Mouse (Mus musculus): ENCODE data around the gene Slc1a7.

The Slc1a7 gene

GRCm38 (mm10) chr4:107967966-107968682 lies at the start of gene Slc1a7:
Gene Slc1a7 (plus strand): TSS chr4:107968332.
- no peak for DNase-seq (ENCODE audit: low spot score in 2 of 2)

- DNase-seq (ENCODE audit: low spot score in 2 of 2), result no peak
Measured at GRCm38 (mm10) chr4:107920336-107920735, 47.8 kb upstream of the Slc1a7 start.

DNA sequence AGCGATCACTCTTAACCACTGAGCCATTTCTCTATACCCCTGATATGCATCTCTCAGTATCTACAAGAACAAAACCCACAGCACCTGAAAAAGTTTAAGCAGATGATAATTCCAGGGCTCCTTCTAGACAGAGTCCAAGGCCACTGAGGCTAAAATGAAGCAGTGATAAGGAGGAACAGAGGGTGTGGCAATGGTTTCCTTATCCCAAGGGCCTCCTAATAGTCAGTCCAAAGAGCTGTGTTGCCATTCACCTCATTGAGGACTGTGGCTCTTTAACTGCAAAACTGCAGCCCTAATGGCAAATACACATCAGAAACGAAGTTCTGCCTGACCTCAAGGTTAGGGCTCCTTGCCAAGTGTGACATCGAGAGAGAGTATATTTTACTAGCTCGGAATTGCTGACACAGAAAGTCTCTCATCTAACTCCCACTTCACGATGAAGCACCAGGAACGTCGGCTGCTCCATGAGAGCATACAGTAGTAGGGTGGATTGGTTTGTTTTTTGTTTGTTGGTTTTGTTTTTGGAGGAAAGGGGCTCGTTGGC lies 46.9 kb upstream of the Slc1a7 start:
- no peak for DNase-seq (ENCODE audit: low spot score in 2 of 2)

DNA sequence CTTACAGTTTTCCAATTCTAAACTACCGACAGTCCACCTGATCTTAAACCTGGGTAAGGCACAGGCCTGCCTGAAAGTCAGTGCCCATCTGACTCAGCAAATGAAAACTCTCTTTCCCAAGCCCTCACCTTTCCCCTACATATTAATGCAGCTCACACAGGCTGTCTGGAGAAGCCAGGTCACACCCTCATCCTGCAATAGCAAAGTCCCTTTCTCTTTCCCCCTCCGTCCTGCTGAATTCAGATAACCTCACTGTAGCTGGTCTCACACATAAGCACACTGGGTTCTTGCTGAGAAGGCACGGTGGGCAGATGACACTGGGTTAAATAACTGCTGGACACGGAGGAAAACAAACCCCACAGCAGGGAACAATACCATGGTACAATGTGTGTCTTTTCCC lies 46.2 kb upstream of the Slc1a7 start:
- no peak for DNase-seq (ENCODE audit: low spot score in 2 of 2)

GRCm38 (mm10) chr4:107923145-107923802 lies 44.9 kb upstream of the Slc1a7 start, which contains the start of gene Cpt2:
Gene Cpt2 (minus strand): TSS chr4:107923610.
- peak; percentile 55 to 64 for DNase-seq (ENCODE audit: low spot score in 2 of 2)

DNA sequence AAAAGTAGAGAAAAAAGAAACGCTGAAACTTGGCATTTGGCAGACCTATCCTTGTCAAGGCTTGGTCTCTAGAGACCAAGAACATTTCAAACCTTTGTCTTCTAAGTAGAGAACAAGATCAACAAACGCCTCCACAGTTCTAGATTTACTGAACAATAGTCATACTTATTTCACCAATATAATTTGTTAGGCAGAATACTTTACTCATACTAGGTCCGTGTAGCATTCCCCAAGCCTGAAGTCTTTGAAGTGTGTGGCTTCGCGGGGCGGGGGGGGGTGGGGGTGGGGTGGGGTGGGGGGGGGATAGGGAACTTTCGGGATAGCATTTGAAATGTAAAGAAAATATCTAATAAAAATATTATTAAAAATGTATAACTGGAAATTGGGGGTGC lies 44.3 kb upstream of the Slc1a7 start:
- no peak for DNase-seq (ENCODE audit: low spot score in 2 of 2)

DNA sequence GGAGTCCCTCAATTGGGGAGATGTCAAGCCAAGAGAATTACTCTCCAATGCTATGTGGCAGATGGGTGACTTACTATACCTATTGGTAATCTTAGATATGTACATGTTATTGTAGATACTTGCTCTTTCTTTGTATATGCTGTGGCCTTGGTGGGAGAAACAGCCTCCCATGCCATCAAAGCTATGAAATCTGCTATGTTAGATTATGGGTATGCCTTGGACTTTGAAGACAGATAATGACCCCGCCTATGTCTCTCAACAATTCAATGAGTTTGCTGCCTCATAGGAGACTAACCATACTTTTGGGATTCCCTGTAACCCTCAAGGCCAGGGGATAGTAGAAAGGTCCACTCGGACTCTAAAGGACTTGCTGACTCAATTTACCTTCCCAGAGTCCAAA lies 39.9 kb upstream of the Slc1a7 start:
- no peak for DNase-seq (ENCODE audit: low spot score in 2 of 2)

GRCm38 (mm10) chr4:107928726-107929125 lies 39.4 kb upstream of the Slc1a7 start:
- DNase-seq (ENCODE audit: low spot score in 2 of 2), result no peak

DNA sequence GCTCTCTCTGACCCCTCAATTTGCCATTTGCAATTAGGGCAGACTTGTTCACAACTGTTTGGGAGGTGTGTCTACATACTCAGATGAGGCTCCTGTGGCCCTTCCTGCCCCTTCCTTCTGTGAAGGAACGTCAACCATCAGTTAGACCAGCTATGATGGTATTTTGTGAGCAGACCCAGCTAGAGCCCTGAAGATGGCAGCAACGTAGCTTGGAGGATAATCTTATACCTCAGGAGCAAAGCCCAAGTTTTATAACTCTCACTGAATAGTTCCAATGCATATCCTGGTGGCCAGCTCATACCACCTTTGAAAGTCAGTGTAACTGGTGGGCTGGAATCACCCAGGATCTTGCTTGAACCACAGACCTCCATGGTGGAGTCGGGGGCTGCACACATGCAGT lies 36.7 kb upstream of the Slc1a7 start:
- DNase-seq (ENCODE audit: low spot score in 2 of 2), result no peak

DNA sequence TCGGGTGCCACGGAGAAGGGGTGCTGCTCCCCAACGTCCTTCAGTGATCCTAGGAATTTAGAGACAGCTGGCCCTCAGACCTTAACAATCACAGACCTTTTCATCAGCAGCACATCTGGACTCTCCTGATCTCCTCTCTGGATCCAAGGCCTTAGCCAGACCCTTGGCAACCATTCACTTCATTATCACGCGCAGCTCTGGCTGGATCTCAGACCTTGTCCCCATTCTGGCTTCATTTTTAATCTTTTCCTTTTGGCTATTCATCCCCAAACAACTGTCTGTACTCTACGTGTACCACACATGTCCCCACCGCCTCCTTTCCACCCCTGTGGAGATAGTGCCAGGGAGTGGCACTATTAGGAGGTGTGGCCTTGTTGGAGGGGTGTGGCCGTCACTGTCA lies 34.9 kb upstream of the Slc1a7 start:
- no peak for DNase-seq (ENCODE audit: low spot score in 2 of 2)

DNA sequence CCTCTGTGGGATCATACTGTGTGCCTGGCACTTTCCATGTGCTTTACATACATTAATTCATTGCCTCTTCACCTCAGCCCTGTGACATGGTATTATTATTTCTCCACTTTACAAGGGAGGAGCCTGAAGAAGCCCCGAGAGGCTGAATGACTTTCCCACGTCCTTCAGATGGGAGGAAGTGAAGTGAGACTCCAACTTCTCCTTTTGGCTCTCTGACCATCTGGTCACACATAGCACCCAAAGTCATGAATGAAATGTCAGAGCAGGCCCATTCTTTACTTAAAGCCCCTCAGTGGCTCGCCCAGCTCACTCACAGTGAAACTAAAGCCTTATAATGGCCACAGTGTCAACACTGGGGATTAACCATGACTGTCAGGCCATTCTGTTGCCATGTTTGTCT lies 32.9 kb upstream of the Slc1a7 start:
- DNase-seq (ENCODE audit: low spot score in 2 of 2), result no peak

DNA sequence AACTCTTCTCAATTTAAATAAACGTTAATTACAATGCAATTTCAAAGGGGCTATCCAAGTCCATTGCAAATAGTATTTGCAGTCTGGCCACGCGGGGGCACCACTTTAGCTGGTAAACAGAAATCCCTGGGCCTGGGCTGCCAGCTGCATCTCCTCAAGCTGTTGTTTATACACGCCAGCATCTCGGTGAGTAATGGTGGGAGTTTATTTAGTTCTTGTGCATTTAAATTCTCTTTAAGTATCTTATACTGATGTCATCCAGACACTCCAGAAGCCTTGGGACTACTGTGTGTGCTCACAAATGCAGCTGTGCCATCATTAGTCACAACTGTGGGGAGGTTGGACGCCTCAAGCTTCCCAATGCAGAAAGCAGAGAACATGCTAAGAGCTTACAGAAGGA lies 30.8 kb upstream of the Slc1a7 start:
- peak; percentile 35 to 38 for DNase-seq (ENCODE audit: low spot score in 2 of 2)

DNA sequence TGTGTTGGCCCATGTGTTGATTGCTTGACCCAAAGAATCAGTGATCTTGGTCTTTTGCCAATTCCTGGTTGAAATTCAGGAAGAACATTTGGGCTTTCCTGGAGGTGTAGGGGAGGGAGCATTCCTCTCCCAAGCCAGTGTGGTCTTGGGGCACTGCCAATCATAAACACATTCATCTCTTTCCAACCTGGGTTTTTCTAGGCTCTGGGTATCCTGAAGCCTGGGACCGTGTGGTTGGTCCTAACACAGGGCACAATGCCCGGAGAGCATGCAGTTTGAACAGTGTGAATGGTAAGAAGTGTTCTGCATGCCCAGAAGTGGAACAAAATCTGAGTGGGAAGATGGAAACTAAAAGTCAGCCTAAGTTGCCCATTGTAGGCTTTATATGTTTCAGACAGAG lies 30.0 kb upstream of the Slc1a7 start:
- no peak for DNase-seq (ENCODE audit: low spot score in 2 of 2)

DNA sequence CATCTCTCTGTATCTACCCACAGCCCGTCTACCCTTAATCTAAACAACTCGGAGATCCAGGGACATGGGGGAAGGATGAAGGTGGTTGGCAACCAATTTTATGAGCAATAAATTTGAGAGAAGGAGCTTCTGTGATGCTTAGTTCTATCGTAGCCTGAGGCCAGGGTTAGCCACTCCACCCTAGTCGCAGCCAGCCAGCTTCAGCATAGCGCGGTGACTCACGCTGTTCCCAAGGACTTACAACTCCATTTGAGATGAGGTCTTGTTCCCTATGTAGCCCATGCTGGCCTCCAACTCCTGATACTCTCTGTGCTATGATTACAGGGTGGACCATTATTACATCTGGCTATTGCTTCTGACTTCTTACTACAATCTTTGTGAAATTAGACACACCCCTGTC lies 25.4 kb upstream of the Slc1a7 start:
- DNase-seq (ENCODE audit: low spot score in 2 of 2), result no peak

DNA sequence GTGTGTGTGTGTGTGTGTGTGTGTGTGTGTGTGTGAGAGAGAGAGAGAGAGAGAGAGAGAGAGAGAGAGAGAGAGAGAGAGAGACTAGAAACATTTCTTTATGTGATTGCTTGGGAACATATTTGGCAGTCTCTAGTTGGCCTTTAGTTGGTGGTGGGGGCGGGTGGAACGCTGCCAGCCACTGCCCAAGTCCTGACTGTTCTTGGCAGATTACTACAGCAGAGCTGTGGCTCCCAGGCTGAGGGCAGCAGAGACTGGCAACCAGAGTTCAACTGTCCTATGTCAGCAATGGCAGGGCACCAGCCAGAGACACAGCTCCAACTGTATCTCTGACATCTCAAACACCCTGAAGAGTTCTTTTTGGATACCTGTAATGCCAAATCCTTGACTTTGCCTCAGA lies 24.0 kb upstream of the Slc1a7 start:
- DNase-seq (ENCODE audit: low spot score in 2 of 2), result no peak

GRCm38 (mm10) chr4:107949918-107950317 lies 18.2 kb upstream of the Slc1a7 start:
- no peak for DNase-seq (ENCODE audit: low spot score in 2 of 2)

DNA sequence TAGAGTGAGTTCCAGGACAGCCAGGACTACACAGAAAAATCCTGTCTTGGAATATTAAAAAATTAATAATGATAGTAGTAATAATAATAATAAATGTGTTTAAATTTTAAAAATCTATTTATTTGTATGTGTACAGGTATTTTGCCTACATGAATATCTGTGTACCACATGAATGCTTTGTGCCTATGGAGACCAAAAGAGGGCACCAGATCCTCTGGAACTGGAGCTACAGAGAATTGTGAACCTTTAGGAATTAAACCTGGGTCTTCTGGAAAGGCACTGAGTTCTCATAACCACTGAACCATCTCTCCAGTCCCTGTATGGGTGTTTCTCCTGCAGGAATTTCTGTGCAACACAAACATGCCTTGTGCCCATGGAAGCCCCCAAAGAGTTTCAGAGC lies 15.3 kb upstream of the Slc1a7 start:
- no peak for DNase-seq (ENCODE audit: low spot score in 2 of 2)

GRCm38 (mm10) chr4:107955691-107956090 lies 12.4 kb upstream of the Slc1a7 start:
- DNase-seq (ENCODE audit: low spot score in 2 of 2), result no peak

DNA sequence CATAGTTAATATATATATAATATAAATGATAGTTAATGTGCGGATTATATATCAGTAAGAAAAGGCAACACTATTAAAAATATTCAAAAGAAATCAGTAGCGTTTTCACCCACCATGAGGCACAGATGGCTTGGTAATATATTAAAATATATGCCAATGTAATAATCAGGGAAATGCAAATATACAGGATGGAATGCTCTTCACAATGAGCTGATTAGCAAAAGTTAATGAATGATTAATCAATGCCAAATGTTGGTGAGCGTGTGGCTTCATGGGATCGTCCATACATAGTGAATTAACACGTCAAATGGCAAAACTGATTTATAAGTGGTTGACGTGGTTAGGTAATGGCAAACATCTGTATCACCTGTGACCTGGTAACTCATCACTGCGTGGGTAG lies 9.6 kb upstream of the Slc1a7 start:
- DNase-seq (ENCODE audit: low spot score in 2 of 2), result no peak

GRCm38 (mm10) chr4:107962044-107962732 lies 5.9 kb upstream of the Slc1a7 start:
- no peak for DNase-seq (ENCODE audit: low spot score in 2 of 2)

DNA sequence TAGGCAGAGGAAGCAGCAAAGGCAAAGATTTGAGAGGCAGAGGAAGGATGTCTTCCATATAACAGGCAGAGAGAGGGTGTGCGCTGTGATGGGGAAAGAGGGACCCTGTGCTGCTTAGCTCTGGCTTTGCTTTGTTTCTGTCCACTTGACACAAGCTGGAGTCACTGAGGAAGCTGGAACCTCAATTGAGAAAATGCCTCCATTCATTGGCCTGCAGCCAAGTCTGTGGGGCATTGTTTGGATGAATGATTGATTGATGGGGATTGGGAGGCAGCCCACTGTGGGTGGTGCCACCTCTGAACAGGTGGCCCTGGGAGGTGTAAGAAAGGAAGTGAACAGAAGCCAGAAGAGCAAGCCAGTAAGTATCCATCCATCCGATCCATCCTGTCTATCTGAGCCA lies 5.3 kb upstream of the Slc1a7 start:
- no peak for DNase-seq (ENCODE audit: low spot score in 2 of 2)

GRCm38 (mm10) chr4:107966416-107967109 lies 1.6 kb upstream of the Slc1a7 start:
- no peak for DNase-seq (ENCODE audit: low spot score in 2 of 2)
